Mouse (Mus musculus) mouse trophoblast stem cell (cell line): ENCODE data around the gene Gm20388.

Source experiments
- in situ Hi-C, 2 experiments: fragments of 300-500 bp; cut with MseI, MboI; formaldehyde crosslinking; loops; 2 replicates in 1 of 2; 3 replicates in 1 of 2; pipeline ENCODE4 v1.15.1; 2025

The Gm20388 gene

GRCm38 (mm10) chr8:122716566-122716965, 2805.9 kb downstream of the Gm20388 start:
- in situ Hi-C loops: no loop called here

- in situ Hi-C loops: no loop called here
Observed at GRCm38 (mm10) chr8:122717869-122718509, 2807.3 kb downstream of the Gm20388 start.

- in situ Hi-C loops: no loop called here
Observed at GRCm38 (mm10) chr8:122718711-122719499, 2808.3 kb downstream of the Gm20388 start.

- in situ Hi-C loops: no loop called here
Observed at GRCm38 (mm10) chr8:122719500-122720065, 2808.9 kb downstream of the Gm20388 start.

GRCm38 (mm10) chr8:122720070-122720729, 2809.6 kb downstream of the Gm20388 start:
- in situ Hi-C loops: no loop called here

- in situ Hi-C loops: no loop called here
Observed at GRCm38 (mm10) chr8:122720811-122721640, 2810.4 kb downstream of the Gm20388 start.

GRCm38 (mm10) chr8:122725187-122725586, 2814.5 kb downstream of the Gm20388 start:
- in situ Hi-C loops: no loop called here

GRCm38 (mm10) chr8:122726789-122727188, 2816.1 kb downstream of the Gm20388 start:
- in situ Hi-C loops: no loop called here

- in situ Hi-C loops: no loop called here
Observed at GRCm38 (mm10) chr8:122727412-122727811, 2816.8 kb downstream of the Gm20388 start.

GRCm38 (mm10) chr8:122728630-122729029, 2818.0 kb downstream of the Gm20388 start:
- in situ Hi-C loops: no loop called here

GRCm38 (mm10) chr8:122735110-122735509, 2824.5 kb downstream of the Gm20388 start:
- in situ Hi-C loops: no loop called here

- in situ Hi-C loops: no loop called here
Observed at GRCm38 (mm10) chr8:122735542-122736473, 2825.2 kb downstream of the Gm20388 start.

- in situ Hi-C loops: no loop called here
Observed at GRCm38 (mm10) chr8:122736623-122737022, 2826.0 kb downstream of the Gm20388 start.

- in situ Hi-C loops: no loop called here
Observed at GRCm38 (mm10) chr8:122737071-122737470, 2826.4 kb downstream of the Gm20388 start.

GRCm38 (mm10) chr8:122737886-122738285, 2827.2 kb downstream of the Gm20388 start:
- in situ Hi-C loops: no loop called here

- in situ Hi-C loops: no loop called here
Observed at GRCm38 (mm10) chr8:122739102-122739725, 2828.6 kb downstream of the Gm20388 start.

GRCm38 (mm10) chr8:122742471-122742870, 2831.8 kb downstream of the Gm20388 start:
- in situ Hi-C loops: no loop called here

- in situ Hi-C loops: no loop called here
Observed at GRCm38 (mm10) chr8:122745022-122745749, 2834.5 kb downstream of the Gm20388 start.

GRCm38 (mm10) chr8:122745750-122746275, 2835.2 kb downstream of the Gm20388 start:
- in situ Hi-C loops: no loop called here
